Mouse (Mus musculus) midbrain, embryonic 10.5 days (tissue): ENCODE measurements at regions not wholly inside any gene's neighbourhood (a gene's known extent, or its start where the extent isn't known, plus 50 kb on each side); places are given as distances from the start of the nearest gene placed in this dataset.

ENCODE experiments used
- DNase-seq: peaks from one replicate; pipeline ENCODE4 v3.0.0-alpha.2; 2017; ENCODE audit warnings: low spot score
- H3K27ac ChIP-seq: fragments of 300-500 bp; sonication (generic); replicated peaks from 2 replicates; pipeline ENCODE4 v1.5.1; 2016; ENCODE audit warnings: mild to moderate bottlenecking
- H3K27me3 ChIP-seq: fragments of 300-500 bp; sonication (generic); 2 replicates; pipeline ENCODE4 v1.6.1; 2016; ENCODE audit warnings: low read depth, mild to moderate bottlenecking; ENCODE audit not compliant: poor library complexity, severe bottlenecking
- H3K36me3 ChIP-seq: fragments of 300-500 bp; sonication (generic); 2 replicates; pipeline ENCODE4 v1.6.1; 2016; ENCODE audit warnings: mild to moderate bottlenecking, moderate library complexity
- H3K4me1 ChIP-seq: fragments of 300-500 bp; sonication (generic); 2 replicates; pipeline ENCODE4 v1.6.1; 2016
- H3K4me3 ChIP-seq: fragments of 300-500 bp; sonication (generic); 2 replicates; pipeline ENCODE4 v1.5.1; 2016; ENCODE audit warnings: mild to moderate bottlenecking, moderate library complexity
- H3K9me3 ChIP-seq: fragments of 300-500 bp; sonication (generic); replicated peaks from 2 replicates; pipeline ENCODE4 v1.6.1; 2016; ENCODE audit warnings: mild to moderate bottlenecking
- WGBS: fragments of 180-500 bp; shearing (Covaris S2); methylation state at CpG from one replicate; pipeline ENCODE4 v1.1.7; 2016; 5-methylcytosine and 5-hydroxymethylcytosine counted together

- WGBS, result 87% methylated on average over 6 of the region's 6 CpGs
- Histone ChIP-seq H3K36me3 (no peaks in the 10 kb centered on the region), H3K4me1 (no peaks in the 10 kb centered on the region), H3K4me3 (no peak overlapping the region), H3K27me3 (peaks cover 16% of the 10 kb centered on the region; the same call in 1 of the 2 replicates), H3K9me3 (no peaks in the 10 kb centered on the region), H3K27ac (no peak overlapping the region)
- DNase-seq, result no peak
Observed at GRCm38 (mm10) chr10:66565374-66565773, 530.6 kb upstream of the Jmjd1c start.

DNA sequence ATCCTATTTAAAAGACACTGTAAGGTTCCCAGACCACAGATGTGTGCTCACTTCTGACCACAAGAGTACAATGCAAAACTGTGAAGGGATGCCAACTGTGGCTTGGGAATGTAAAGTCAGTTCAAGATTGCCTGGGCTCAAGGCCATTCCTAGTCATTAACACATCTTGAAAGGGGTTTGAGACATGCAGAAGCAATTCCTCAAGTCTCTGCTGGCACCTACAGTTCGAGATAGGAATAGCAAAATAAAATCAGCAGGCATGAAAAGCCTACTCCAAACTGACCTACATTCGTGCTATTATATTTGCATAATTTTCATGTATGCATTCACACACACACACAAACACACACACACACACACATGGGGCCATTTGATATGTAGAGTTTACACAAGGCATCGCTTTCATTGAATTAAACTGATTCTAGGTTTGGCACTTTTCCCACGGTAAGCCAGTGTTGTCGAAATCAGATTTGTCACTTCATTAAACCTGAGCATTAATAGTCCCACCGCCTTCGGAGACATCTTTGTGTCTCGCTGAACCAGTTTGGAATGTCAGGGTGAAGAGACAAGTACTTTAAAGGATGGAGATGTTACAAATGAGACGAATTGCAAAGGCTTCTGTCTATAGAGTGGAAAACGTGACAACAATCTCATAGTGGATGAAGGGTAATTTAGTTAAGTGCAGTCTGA is 520.9 kb upstream of the Jmjd1c start:
- WGBS, result 58% methylated on average over 10 of the region's 10 CpGs
- no peak for DNase-seq
- Histone ChIP-seq H3K4me3 (no peak overlapping the region), H3K36me3 (no peaks in the 10 kb centered on the region), H3K9me3 (no peaks in the 10 kb centered on the region), H3K27ac (no peak overlapping the region), H3K4me1 (no peaks in the 10 kb centered on the region), H3K27me3 (no peaks in the 10 kb centered on the region)

- H3K27me3 ChIP-seq, result no peaks in the 10 kb centered on the region
- 76% methylated on average over 3 of the region's 3 CpGs for WGBS
- DNase-seq, result no peak
- H3K27ac ChIP-seq, result no peak overlapping the region
- H3K36me3 ChIP-seq, result no peaks in the 10 kb centered on the region
- H3K4me3 ChIP-seq, result no peak overlapping the region
- no peaks in the 10 kb centered on the region for H3K4me1 ChIP-seq
- no peaks in the 10 kb centered on the region for H3K9me3 ChIP-seq
Observed at GRCm38 (mm10) chr10:66593001-66593400, 502.9 kb upstream of the Jmjd1c start.

DNA sequence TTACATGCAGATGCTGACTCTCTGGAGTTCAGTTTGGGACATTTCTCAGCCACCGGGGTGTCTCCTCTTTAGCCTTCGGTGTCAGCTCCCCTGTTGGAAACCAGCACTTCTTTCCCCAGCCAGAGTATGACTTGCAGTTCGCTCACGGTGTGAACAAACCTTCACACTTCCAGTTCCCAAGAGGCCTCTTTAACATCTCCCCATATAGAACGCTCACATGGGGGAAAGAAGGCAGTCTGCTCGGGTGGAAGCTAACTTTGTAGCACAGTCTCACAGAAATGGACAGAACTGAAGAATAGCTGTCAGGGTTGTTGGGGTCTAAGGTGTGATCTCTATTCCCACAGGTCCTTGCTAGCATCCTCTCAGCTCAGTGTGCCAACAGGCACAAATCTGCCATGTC is 502.4 kb upstream of the Jmjd1c start:
- H3K9me3 ChIP-seq, result no peaks in the 10 kb centered on the region
- no peaks in the 10 kb centered on the region for H3K36me3 ChIP-seq
- H3K4me1 ChIP-seq, result no peaks in the 10 kb centered on the region
- DNase-seq, result no peak
- H3K27ac ChIP-seq, result no peak overlapping the region
- no peak overlapping the region for H3K4me3 ChIP-seq
- WGBS, result 76% methylated on average over 6 of the region's 6 CpGs
- no peaks in the 10 kb centered on the region for H3K27me3 ChIP-seq

- Histone ChIP-seq H3K27ac (no peak overlapping the region), H3K36me3 (no peaks in the 10 kb centered on the region), H3K4me1 (no peaks in the 10 kb centered on the region), H3K4me3 (no peak overlapping the region), H3K27me3 (no peaks in the 10 kb centered on the region), H3K9me3 (no peaks in the 10 kb centered on the region)
- no peak for DNase-seq
- 91% methylated on average over 4 of the region's 4 CpGs for WGBS
Observed at GRCm38 (mm10) chr10:66597952-66598351, 498.0 kb upstream of the Jmjd1c start.

GRCm38 (mm10) chr10:66607141-66607540 is 488.8 kb upstream of the Jmjd1c start:
- no peaks in the 10 kb centered on the region for H3K9me3 ChIP-seq
- DNase-seq, result no peak
- WGBS, result 64% methylated on average over 3 of the region's 3 CpGs

GRCm38 (mm10) chr10:66616280-66616679 is 479.6 kb upstream of the Jmjd1c start:
- H3K36me3 ChIP-seq, result no peaks in the 10 kb centered on the region
- no peaks in the 10 kb centered on the region for H3K27me3 ChIP-seq
- H3K27ac ChIP-seq, result no peak overlapping the region
- H3K9me3 ChIP-seq, result no peaks in the 10 kb centered on the region
- WGBS, result 80% methylated on average over 3 of the region's 3 CpGs
- DNase-seq, result no peak
- H3K4me1 ChIP-seq, result no peaks in the 10 kb centered on the region
- no peak overlapping the region for H3K4me3 ChIP-seq

More at GRCm38 (mm10) chr10:66607141-66607540, 488.8 kb upstream of the Jmjd1c start:
- Histone ChIP-seq H3K27me3 (no peaks in the 10 kb centered on the region), H3K4me1 (no peaks in the 10 kb centered on the region), H3K4me3 (no peak overlapping the region), H3K36me3 (no peaks in the 10 kb centered on the region), H3K27ac (no peak overlapping the region)

- Histone ChIP-seq H3K4me1 (no peaks in the 10 kb centered on the region), H3K9me3 (no peaks in the 10 kb centered on the region), H3K36me3 (no peaks in the 10 kb centered on the region), H3K27me3 (no peaks in the 10 kb centered on the region), H3K4me3 (no peak overlapping the region), H3K27ac (no peak overlapping the region)
- 91% methylated on average over 3 of the region's 3 CpGs for WGBS
- no peak for DNase-seq
Observed at GRCm38 (mm10) chr10:66630996-66631395, 464.9 kb upstream of the Jmjd1c start.

DNA sequence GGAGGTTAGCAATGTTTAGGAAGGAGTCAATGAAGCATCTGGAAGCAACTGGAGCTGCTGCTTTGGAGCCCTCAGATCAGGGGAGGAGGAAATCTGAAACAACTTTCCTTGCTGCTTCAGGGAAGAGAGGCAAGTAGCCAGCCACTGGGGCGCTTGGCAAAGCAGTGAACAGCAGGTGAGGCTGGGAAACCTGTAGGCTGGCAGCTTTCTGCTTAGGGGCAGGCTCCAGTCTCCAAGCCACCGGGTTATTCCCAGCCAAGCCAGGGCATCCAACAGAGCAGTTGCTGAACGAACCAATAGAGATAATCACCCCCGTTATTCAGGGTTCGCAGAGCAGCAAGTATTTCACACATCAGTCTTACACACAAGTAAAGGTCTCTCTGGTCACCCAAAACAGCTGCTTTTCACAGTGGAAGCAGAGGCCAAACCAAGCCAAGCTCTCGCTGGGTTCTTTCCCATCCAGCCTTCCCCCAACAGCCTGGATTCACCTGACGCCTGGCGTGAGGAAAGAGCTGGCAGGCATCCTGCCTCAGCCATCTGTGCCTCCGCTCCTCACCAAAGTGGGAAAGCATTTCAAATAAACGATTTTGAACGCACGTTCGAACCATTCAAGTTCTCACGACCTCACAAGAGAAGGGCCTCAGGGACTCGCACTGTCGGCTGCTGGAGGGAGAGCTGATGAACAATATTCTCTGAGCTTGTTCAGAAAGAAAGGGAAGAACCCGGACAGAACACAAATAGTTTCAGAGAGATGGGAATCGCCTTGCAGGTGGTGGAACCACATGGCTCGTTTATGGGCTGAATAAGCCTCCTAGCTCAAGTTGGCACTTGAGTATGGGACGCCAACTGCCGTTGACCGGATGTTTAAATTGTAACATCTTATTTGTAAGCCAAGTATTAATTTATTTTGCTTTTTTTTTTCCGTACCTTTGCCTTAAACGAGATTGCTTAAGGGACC is 454.8 kb upstream of the Jmjd1c start:
- Histone ChIP-seq H3K4me3 (no peak overlapping the region), H3K27ac (no peak overlapping the region), H3K4me1 (peaks cover 7% of the 10 kb centered on the region; the same call in 1 of the 2 replicates), H3K36me3 (no peaks in the 10 kb centered on the region), H3K27me3 (no peaks in the 10 kb centered on the region), H3K9me3 (no peaks in the 10 kb centered on the region)
- 68% methylated on average over 24 of the region's 24 CpGs for WGBS
- no peak for DNase-seq

DNA sequence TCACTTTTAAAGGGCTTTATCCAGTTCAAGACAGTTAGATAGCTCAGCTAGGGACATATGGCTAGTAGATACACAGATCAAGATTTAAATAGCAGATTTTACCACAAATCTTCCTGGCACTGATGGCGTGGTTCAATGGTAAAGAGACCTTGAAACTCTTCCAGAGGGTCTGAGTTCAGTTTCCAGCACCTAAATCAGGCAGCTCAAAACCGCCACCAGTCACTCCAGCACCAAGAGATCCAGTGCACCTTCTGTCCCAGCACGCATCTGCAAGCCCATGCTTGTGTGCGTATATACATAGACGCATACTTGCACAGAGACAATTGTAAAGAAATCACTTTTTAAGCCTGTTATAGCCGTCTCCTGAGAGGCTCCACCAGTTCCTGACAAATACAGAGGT is 454.0 kb upstream of the Jmjd1c start:
- H3K9me3 ChIP-seq, result no peaks in the 10 kb centered on the region
- DNase-seq, result no peak
- H3K27me3 ChIP-seq, result no peaks in the 10 kb centered on the region
- H3K36me3 ChIP-seq, result no peaks in the 10 kb centered on the region
- H3K4me1 ChIP-seq, result peaks cover 7% of the 10 kb centered on the region; the same call in 1 of the 2 replicates
- H3K27ac ChIP-seq, result no peak overlapping the region
- H3K4me3 ChIP-seq, result no peak overlapping the region
- WGBS, result 91% methylated on average over 6 of the region's 6 CpGs

GRCm38 (mm10) chr10:66643160-66643559 is 452.8 kb upstream of the Jmjd1c start:
- peaks cover 7% of the 10 kb centered on the region; the same call in 1 of the 2 replicates for H3K4me1 ChIP-seq
- H3K36me3 ChIP-seq, result no peaks in the 10 kb centered on the region
- H3K27ac ChIP-seq, result no peak overlapping the region
- H3K27me3 ChIP-seq, result no peaks in the 10 kb centered on the region
- no peak for DNase-seq
- WGBS, result 83% methylated on average over 5 of the region's 5 CpGs
- H3K4me3 ChIP-seq, result no peak overlapping the region
- H3K9me3 ChIP-seq, result no peaks in the 10 kb centered on the region

DNA sequence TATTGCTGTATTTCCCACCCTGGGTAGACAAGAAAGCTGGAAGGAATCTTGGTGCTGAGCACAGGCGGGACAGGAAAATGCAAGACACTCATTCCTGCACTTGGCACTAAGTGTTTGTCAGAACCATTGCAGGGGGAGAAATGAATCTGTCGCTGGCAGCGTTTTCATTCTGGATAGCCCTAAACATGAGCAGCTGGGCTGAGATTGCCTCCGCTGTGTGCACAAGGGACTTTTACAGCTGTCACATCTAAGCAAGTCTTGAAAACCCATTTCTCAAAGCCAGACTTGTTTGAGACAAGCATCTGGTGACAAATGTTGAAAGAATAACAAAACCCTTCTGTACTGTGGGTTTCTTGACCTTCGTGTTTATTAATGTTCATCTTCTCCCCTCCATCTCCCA is 438.4 kb upstream of the Jmjd1c start:
- no peak for DNase-seq
- H3K36me3 ChIP-seq, result no peaks in the 10 kb centered on the region
- H3K9me3 ChIP-seq, result no peaks in the 10 kb centered on the region
- no peak overlapping the region for H3K27ac ChIP-seq
- H3K4me3 ChIP-seq, result no peak overlapping the region
- no peaks in the 10 kb centered on the region for H3K4me1 ChIP-seq
- 97% methylated on average over 5 of the region's 5 CpGs for WGBS
- H3K27me3 ChIP-seq, result no peaks in the 10 kb centered on the region

GRCm38 (mm10) chr10:66683160-66683559 is 412.8 kb upstream of the Jmjd1c start:
- no peak overlapping the region for H3K27ac ChIP-seq
- H3K36me3 ChIP-seq, result no peaks in the 10 kb centered on the region
- no peaks in the 10 kb centered on the region for H3K4me1 ChIP-seq
- H3K4me3 ChIP-seq, result no peak overlapping the region
- peaks cover 11% of the 10 kb centered on the region for H3K9me3 ChIP-seq
- DNase-seq, result no peak
- WGBS, result 95% methylated on average over 6 of the region's 6 CpGs
- H3K27me3 ChIP-seq, result no peaks in the 10 kb centered on the region
